Mouse (Mus musculus) stomach, embryonic 15.5 days (tissue): ENCODE results near the gene Tmem139. TPM values are rescaled to one million over a fixed set of nuclear protein-coding genes. Genes with fewer than 3 reads are reported as not detected.

Experiments
- ATAC-seq: fragments of 200-750 bp; cut with Nextera tagmentation; 2 replicates; pipeline ENCODE4 v1.8.0; 2017; ENCODE audit warnings: low read depth, moderate number of reproducible peaks, moderate TSS enrichment; ENCODE audit not compliant: insufficient read depth, low FRiP score
- H3K27ac ChIP-seq: fragments of 300-500 bp; sonication (generic); 2 replicates; pipeline ENCODE4 v1.5.1; 2015; ENCODE audit warnings: mild to moderate bottlenecking, inconsistent platforms
- H3K27me3 ChIP-seq: fragments of 300-500 bp; sonication (generic); replicated peaks from 2 replicates; pipeline ENCODE4 v1.6.1; 2015; ENCODE audit warnings: inconsistent platforms
- H3K36me3 ChIP-seq: fragments of 300-500 bp; sonication (generic); 2 replicates; pipeline ENCODE4 v1.6.1; 2015; ENCODE audit warnings: inconsistent platforms
- H3K4me1 ChIP-seq: fragments of 300-500 bp; sonication (generic); 2 replicates; pipeline ENCODE4 v1.6.1; 2015; ENCODE audit warnings: inconsistent platforms
- H3K4me2 ChIP-seq: fragments of 300-500 bp; sonication (generic); 2 replicates; pipeline ENCODE4 v1.6.1; 2015; ENCODE audit warnings: mild to moderate bottlenecking, inconsistent platforms
- H3K4me3 ChIP-seq: fragments of 300-500 bp; sonication (generic); replicated peaks from 2 replicates; pipeline ENCODE4 v1.5.1; 2015; ENCODE audit warnings: inconsistent platforms
- H3K9ac ChIP-seq: fragments of 300-500 bp; sonication (generic); 2 replicates; pipeline ENCODE4 v1.6.1; 2015; ENCODE audit warnings: inconsistent platforms
- H3K9me3 ChIP-seq: fragments of 300-500 bp; sonication (generic); 2 replicates; pipeline ENCODE4 v1.6.1; 2016; ENCODE audit warnings: inconsistent platforms
- WGBS: fragments of 180-500 bp; shearing (Covaris S2); methylation state at CpG from one replicate; pipeline ENCODE4 v1.1.7; 2015; 5-methylcytosine and 5-hydroxymethylcytosine counted together
- polyA plus RNA-seq: library from polyadenylated mRNA; unstranded; fragments of >200 nt; fragmentation: Nextera tagmentation; extraction: Ambion mirVana; gene quantifications from 2 replicates; pipeline ENCODE4 v1.2.1, GENCODE M21; 2015

The Tmem139 gene
- polyA plus RNA-seq, 1 experiment from 2014 or later = 4.8 TPM

DNA sequence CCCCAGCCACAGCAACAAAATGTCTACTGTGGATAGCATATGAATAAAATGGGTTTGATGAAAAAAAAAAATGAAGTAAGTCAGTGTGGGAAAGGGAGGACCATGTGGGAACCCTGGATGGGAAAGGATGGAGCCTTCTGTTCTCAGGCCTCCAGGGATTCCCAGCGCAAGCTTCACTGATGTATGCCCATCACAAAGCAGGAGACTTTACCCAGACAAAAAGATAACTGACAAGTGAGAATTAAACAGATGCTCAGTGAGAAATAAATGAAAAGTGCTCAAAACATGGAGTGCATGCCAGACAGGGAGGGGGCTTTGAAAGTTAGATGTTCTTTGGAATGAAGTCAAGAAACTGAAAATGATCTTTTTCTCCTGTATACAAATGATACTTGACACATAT, 13.8 kb upstream of the Tmem139 start:
- Histone ChIP-seq H3K9ac (no peak overlapping the region), H3K4me2 (no peak overlapping the region)
- WGBS = 78% methylated on average over 1 of the region's 1 CpGs

DNA sequence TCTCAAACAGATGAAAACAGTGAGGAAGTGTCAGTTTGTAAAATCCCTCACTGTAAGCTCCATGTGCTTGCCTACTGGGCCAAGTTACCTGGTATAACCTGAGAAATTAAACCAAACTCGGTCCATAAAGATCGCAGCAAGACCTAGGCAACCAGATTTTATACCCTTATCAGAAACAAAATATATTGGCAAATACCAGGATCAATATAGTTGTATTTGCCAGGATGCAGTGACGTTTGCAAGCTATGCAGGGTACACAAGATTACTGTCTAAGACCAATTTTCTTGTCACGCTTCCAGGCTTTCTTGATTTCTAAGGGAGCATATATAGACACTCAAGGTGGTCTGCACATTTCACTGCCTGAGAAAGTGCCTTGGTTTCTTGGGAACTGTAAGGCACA, 10.0 kb upstream of the Tmem139 start:
- Histone ChIP-seq H3K9ac (no peak overlapping the region), H3K27me3 (no peaks in the 10 kb centered on the region), H3K4me3 (no peak overlapping the region), H3K4me2 (no peak overlapping the region), H3K36me3 (no peaks in the 10 kb centered on the region), H3K4me1 (no peaks in the 10 kb centered on the region), H3K27ac (no peak overlapping the region), H3K9me3 (no peaks in the 10 kb centered on the region)
- ATAC-seq = no peak
- 78% methylated on average over 4 of the region's 4 CpGs for WGBS

More for the DNA sequence above, 13.8 kb upstream of the Tmem139 start:
- Histone ChIP-seq H3K36me3 (no peaks in the 10 kb centered on the region), H3K4me3 (no peak overlapping the region), H3K27me3 (no peaks in the 10 kb centered on the region), H3K27ac (no peak overlapping the region), H3K4me1 (peaks cover 5% of the 10 kb centered on the region; the same call in 1 of the 2 replicates), H3K9me3 (no peaks in the 10 kb centered on the region)
- ATAC-seq = no peak

DNA sequence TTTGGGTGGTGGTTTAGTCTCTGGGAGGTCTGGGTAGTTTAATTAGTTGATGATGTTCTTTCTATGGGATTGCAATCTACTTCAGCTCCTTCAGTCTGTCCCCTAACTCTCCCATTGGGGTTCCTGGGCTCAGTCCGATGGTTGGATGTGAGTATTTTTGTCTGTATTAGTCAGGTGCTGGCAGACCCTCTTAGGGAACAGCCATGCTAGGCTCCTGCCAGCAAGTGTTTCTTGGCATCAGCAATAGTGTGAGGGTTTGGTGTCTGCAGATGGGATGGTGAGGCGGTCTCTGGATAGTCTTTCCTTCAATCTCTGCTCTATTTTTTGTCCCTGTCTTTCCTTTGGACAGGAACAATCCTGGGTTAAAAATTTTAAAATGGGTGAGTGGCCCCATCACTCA, 8.7 kb upstream of the Tmem139 start:
- no peaks in the 10 kb centered on the region for H3K9me3 ChIP-seq
- H3K4me2 ChIP-seq = no peak overlapping the region
- ATAC-seq = no peak
- H3K27me3 ChIP-seq = no peaks in the 10 kb centered on the region
- no peak overlapping the region for H3K27ac ChIP-seq
- H3K36me3 ChIP-seq = no peaks in the 10 kb centered on the region
- H3K4me1 ChIP-seq = 0 out of 2 replicates have a peak, but pooled peaks cover 3% of the 10 kb centered on the region
- H3K4me3 ChIP-seq = no peak overlapping the region
- WGBS = 90% methylated on average over 2 of the region's 2 CpGs
- no peak overlapping the region for H3K9ac ChIP-seq

DNA sequence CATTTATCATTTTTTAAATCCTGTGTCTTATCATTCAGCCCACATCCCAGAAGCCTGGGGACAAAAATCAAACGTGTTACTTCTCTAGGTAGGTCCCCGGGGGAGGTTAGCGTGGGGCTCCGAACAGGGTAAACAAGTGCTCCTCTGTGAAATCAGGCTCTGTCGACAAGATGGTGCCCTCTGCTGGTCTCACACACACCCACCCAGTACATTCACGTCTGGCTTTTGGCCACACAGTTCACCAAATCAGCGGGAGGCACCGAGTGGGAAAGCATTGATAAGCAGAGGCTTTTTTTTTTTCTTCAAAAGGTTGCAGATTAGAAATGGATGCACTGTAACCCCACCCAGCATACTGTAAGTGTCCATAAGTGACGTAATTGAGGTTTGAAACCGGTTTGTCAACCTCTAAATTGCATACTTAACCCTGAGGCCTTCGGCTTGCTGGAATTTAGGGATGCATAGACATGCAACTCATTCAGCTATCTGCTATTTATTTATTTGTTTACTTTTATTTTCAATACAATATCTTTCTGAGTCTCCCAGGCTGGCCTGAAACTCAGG, 4.4 kb upstream of the Tmem139 start:
- H3K4me2 ChIP-seq = peak overlapping the region; percentile 19
- H3K27ac ChIP-seq = no peak overlapping the region
- 0 out of 2 replicates have a peak, but pooled peaks cover 3% of the 10 kb centered on the region for H3K4me1 ChIP-seq
- no peaks in the 10 kb centered on the region for H3K27me3 ChIP-seq
- no peak overlapping the region for H3K4me3 ChIP-seq
- no peak overlapping the region for H3K9ac ChIP-seq
- H3K9me3 ChIP-seq = no peaks in the 10 kb centered on the region
- ATAC-seq = peak; percentile 55; the same call in 1 of the 2 replicates
- WGBS = 16% methylated on average over 11 of the region's 11 CpGs
- no peaks in the 10 kb centered on the region for H3K36me3 ChIP-seq

DNA sequence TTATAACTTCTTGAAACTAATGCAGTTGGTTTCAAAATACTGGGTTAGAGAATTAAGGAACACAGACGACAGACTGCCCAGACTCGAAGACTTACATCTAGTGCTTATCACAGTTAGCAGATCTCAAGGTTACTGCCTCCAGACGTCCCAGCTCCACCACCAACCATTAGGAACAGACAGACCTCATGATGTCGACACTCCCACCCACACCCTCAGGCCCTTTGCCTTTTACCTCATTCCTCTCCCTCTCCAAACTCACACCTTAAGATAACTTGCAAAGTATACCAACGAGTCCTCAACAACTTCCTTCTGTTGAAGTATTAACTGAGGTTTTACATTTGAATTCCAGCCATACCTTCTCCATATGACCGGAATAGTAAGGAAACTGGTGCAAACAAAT, 1.3 kb upstream of the Tmem139 start:
- H3K4me3 ChIP-seq = no peak overlapping the region
- no peak overlapping the region for H3K9ac ChIP-seq

DNA sequence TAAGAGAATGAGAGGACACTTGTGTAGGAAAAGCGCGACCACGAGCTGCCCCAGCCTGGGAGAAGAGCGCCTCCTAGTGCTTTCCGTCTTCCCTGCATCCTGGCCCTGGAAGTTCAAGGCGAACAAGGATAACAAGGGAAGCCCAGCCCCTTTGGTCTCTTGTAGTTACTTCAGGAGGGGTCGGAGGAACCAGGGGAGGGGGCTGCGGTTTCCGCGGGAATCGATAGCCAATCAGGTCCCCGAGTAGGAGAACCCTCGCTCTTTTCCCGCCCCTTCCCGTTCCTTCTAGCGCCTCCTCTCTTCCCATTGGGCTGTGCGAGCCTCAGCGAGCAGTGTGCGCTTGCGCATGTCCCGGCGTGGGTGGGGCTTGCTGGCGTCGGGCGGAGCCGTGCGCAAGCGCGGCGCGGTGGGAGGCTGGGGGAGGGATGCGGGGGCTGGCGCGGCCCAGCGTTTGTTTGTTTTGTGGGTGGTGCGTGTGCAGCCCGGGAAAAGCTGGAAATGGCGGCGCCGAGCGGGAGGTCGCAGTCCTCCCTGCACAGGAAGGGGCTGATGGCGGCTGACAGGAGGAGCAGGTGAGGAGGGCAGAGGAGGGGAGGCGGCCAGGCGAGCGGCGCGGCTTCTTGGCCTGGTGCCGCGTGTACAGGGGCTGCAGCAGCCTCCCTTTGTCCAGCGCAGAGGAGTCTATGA, 3.0 kb downstream of the Tmem139 start, which contains the start of gene Casp2:
Casp2 (plus strand) TSS at position 360 of the 687 bp plus-strand sequence.
- Histone ChIP-seq H3K4me3 (peak within 1 kb of the TSS; percentile 90), H3K4me2 (peak within 1 kb of the TSS; percentile 77), H3K9me3 (no peaks in the 10 kb centered on the region), H3K4me1 (peaks cover 2% of the 10 kb centered on the region; the same call in 1 of the 2 replicates), H3K36me3 (peaks cover 24% of the 10 kb centered on the region), H3K27me3 (no peaks in the 10 kb centered on the region), H3K9ac (peak within 1 kb of the TSS; percentile 91), H3K27ac (peak within 1 kb of the TSS; percentile 94)
- WGBS = under 1% methylated on average over 51 of the region's 51 CpGs
- peak; percentile 98 for ATAC-seq

More for the DNA sequence above, 1.3 kb upstream of the Tmem139 start:
- Histone ChIP-seq H3K27ac (no peak overlapping the region), H3K4me2 (no peak overlapping the region), H3K36me3 (no peaks in the 10 kb centered on the region), H3K27me3 (no peaks in the 10 kb centered on the region), H3K4me1 (0 out of 2 replicates have a peak, but pooled peaks cover 3% of the 10 kb centered on the region), H3K9me3 (no peaks in the 10 kb centered on the region)
- ATAC-seq = no peak
- WGBS = 45% methylated on average over 6 of the region's 6 CpGs

DNA sequence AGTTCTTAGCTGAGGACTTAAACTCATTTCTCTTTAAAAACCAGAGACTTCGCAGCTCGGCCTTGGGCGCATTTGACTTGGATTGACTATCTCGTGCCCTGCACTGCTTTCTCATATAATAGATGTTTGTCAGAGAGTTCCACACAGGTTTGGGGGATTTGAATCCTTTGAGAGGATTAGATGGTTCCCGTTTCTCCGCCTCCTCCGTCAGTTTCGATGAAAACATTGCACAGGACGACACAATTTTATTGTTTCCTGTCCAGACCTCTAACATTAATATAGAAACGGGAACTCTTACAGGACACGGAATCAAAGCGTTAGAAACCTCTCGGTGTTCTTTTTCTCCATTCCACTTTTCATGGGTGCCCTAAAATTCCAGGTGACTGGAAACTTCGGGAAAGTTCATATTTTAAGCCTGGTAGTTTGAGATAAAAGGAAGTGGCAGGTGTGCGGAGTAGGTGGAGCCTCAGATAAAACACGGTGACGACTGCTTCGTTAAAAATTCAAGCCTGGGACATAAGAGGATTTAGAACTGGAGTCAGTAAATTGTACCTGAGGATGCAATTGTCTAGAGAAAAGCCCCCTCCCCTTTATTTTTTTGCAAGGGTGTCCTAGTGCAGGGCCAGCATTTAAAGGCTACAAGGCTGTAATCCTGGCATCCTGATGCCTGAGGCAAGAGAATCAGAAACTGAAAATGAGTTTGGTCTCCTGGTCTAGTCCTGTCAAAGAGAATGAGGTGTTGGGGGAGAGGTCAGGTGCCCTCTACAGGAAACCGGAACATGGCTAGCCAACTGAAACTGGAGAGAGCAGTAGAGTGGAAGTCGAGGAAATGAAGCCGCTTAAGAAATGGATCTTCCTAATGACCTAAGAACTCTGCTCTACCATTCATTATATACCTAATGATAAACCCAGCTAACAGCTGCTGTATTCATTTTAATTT, 3.9 kb downstream of the Tmem139 start:
- peak overlapping the region; percentile 90 for H3K4me3 ChIP-seq
- H3K36me3 ChIP-seq = peaks cover 29% of the 10 kb centered on the region
- peak overlapping the region; percentile 91 for H3K9ac ChIP-seq
- no peaks in the 10 kb centered on the region for H3K27me3 ChIP-seq
- H3K27ac ChIP-seq = peak overlapping the region; percentile 94
- ATAC-seq = no peak
- no peaks in the 10 kb centered on the region for H3K9me3 ChIP-seq
- H3K4me1 ChIP-seq = peaks cover 2% of the 10 kb centered on the region; the same call in 1 of the 2 replicates
- peak overlapping the region; percentile 77 for H3K4me2 ChIP-seq
- WGBS = under 1% methylated on average over 21 of the region's 21 CpGs

DNA sequence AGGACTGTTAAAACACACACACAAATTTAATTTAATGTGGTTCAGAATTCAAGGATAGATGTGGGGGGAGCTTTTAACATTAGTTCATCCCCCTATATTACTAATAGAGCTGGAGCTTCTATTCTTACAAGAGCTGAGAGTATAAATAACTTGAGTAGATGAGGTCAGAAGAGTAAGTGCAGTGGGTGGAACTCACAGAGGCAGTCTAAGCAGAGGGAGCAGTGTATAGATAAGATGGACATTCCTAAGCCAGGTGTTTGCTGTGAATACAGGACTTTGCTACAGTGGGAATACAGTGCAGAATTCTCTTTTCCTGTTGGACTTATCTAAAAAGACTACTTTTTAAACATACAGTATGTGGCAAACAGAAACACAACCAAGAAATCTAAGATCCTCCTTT, 9.0 kb downstream of the Tmem139 start:
- ATAC-seq = no peak
- Histone ChIP-seq H3K4me2 (no peak overlapping the region), H3K36me3 (peaks cover 39% of the 10 kb centered on the region), H3K27me3 (no peaks in the 10 kb centered on the region), H3K9me3 (no peaks in the 10 kb centered on the region), H3K4me3 (no peak overlapping the region), H3K9ac (no peak overlapping the region), H3K4me1 (peaks cover 2% of the 10 kb centered on the region; the same call in 1 of the 2 replicates), H3K27ac (no peak overlapping the region)

DNA sequence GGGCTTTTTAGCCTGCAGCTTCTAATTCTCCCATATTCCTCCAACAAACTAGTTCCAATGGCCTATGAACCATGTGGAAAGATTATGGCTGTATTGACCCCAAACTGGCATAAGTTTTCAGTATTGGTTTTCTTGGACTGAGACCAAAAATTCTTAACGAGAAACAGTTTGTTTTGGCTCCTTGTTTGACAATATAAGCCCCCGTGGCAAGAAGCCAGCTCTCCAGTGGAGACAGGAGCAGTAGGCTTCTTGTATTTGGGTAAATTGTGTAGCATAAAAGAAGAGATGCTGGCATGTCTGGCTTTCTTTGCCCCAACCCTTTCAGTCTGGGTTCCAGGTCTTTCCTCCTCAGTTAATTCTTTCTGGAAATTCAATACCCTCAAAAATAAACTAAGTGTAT, 14.4 kb downstream of the Tmem139 start:
- WGBS = 52% methylated on average over 2 of the region's 2 CpGs
- Histone ChIP-seq H3K36me3 (peaks cover 56% of the 10 kb centered on the region), H3K27me3 (no peaks in the 10 kb centered on the region), H3K4me1 (no peaks in the 10 kb centered on the region), H3K27ac (no peak overlapping the region), H3K9me3 (no peaks in the 10 kb centered on the region), H3K4me3 (no peak overlapping the region), H3K9ac (no peak overlapping the region), H3K4me2 (no peak overlapping the region)
- ATAC-seq = no peak

DNA sequence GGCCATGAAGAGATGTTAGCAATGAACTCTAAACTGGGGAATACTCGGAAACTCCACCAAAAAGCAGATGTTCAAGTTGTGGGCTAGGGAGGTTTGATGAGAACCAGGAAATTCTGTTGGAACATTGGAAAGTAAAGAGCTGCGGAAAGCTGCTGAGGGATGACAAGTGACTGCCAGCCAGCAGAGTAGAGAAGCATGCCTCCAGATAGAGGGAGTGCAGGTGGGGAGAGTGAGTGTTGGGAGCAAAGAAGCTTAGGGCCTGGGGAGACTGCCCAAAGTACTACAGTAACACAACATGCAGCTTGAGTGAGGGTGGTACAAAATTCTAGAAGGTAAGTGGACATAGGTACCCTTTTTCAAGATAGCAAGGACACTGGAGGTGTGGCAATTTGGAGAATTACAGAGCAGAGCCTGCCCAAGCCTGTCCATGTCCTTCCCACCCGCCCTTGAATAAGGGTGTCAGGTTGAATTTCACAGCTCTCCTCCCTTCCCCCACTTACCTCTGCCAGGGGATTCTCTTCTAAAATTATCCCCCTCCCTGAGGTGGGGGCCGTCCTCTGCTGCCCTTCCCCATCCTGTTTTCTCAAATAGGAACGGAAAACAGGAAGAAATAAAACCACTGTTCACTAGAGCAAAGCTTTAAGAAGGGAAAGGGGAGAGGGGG, 21.2 kb downstream of the Tmem139 start:
- Histone ChIP-seq H3K27ac (no peak overlapping the region), H3K4me1 (no peaks in the 10 kb centered on the region), H3K4me2 (no peak overlapping the region), H3K4me3 (no peak overlapping the region), H3K9me3 (no peaks in the 10 kb centered on the region), H3K36me3 (peaks cover 31% of the 10 kb centered on the region), H3K27me3 (no peaks in the 10 kb centered on the region), H3K9ac (no peak overlapping the region)
- WGBS = 75% methylated on average over 5 of the region's 5 CpGs
- no peak for ATAC-seq

DNA sequence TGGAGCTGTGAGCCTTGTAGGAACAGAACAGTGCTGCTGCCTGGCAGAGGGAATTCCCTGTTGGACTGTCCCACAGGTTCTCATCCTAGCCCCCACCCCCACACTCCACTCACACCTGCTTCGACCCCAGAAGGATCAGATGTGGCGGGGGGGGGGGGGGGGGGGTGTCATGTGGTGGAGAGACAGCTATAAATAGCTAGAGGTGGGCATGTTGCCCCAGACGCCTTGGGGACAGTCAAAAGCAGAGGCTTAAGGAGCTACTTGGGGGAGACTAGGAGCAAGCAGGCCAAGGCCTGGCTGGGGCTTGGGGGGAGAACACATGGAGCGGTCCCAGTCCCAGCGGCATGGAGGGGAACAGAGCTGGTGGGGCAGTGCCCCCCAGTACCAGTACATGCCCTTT, 24.7 kb downstream of the Tmem139 start, which contains the start of gene Clcn1:
Clcn1 (plus strand) TSS at position 238 of the 400 bp plus-strand sequence.
- no peak within 1 kb of the TSS for H3K9ac ChIP-seq

More for the DNA sequence above, 24.7 kb downstream of the Tmem139 start, which contains the start of gene Clcn1:
- Histone ChIP-seq H3K4me2 (no peak within 1 kb of the TSS), H3K27ac (no peak within 1 kb of the TSS), H3K27me3 (no peaks in the 10 kb centered on the region), H3K4me1 (no peaks in the 10 kb centered on the region), H3K36me3 (peaks cover 5% of the 10 kb centered on the region; the same call in 1 of the 2 replicates), H3K4me3 (no peak within 1 kb of the TSS), H3K9me3 (no peaks in the 10 kb centered on the region)
- WGBS = 68% methylated on average over 4 of the region's 5 CpGs
- ATAC-seq = no peak
